Mouse (Mus musculus): ENCODE results near the gene Ube2b. TPM values are rescaled to one million over a fixed set of nuclear protein-coding genes. Genes with fewer than 3 reads are reported as not detected.
A peak's percentile ranks its signal among the peaks of the same experiment; 100 is the strongest.

Ube2b gene
- polyA plus RNA-seq, 1 experiment from 2014 or later: 241 TPM

- Histone ChIP-seq H3K4me1 (peaks cover 16% of the 10 kb centered on the region), H3K4me2 (peak within 1 kb of the TSS; percentile 60), H3K36me3 (no peaks in the 10 kb centered on the region), H3K4me3 (peak within 1 kb of the TSS; percentile 90), H3K27me3 (no peaks in the 10 kb centered on the region), H3K27ac (peak within 1 kb of the TSS; percentile 96), H3K9me3 (no peaks in the 10 kb centered on the region), H3K9ac (peak within 1 kb of the TSS; percentile 76)
- ATAC-seq (ENCODE audit: insufficient number of reproducible peaks, low FRiP score, low TSS enrichment, low read depth): peak; percentile 89
- under 1% methylated on average over 50 of the region's 51 CpGs for WGBS
These were observed 3.4 kb upstream of the Ube2b start, which contains the start of gene Cdkl3 for GRCm38 (mm10) chr11:52003772-52004528. Gene Cdkl3, plus strand, starts transcription at chr11:52004221.

- Histone ChIP-seq H3K4me1 (peaks cover 20% of the 10 kb centered on the region), H3K27ac (peak overlapping the region; percentile 96), H3K9ac (peak overlapping the region; percentile 76), H3K9me3 (no peaks in the 10 kb centered on the region), H3K27me3 (no peaks in the 10 kb centered on the region), H3K36me3 (no peaks in the 10 kb centered on the region), H3K4me2 (peak overlapping the region; percentile 60), H3K4me3 (peak overlapping the region; percentile 90)
- WGBS: 12% methylated on average over 4 of the region's 4 CpGs
- ATAC-seq (ENCODE audit: insufficient number of reproducible peaks, low FRiP score, low TSS enrichment, low read depth): no peak
These were observed 2.9 kb upstream of the Ube2b start for GRCm38 (mm10) chr11:52003505-52003771.

GRCm38 (mm10) chr11:52002842-52003504 is 2.4 kb upstream of the Ube2b start:
- peak overlapping the region; percentile 60 for H3K4me2 ChIP-seq
- no peak for ATAC-seq (ENCODE audit: insufficient number of reproducible peaks, low FRiP score, low TSS enrichment, low read depth)
- no peaks in the 10 kb centered on the region for H3K9me3 ChIP-seq
- H3K9ac ChIP-seq: no peak overlapping the region; the same call in 1 of the 2 replicates
- H3K4me1 ChIP-seq: peaks cover 22% of the 10 kb centered on the region
- H3K4me3 ChIP-seq: peak overlapping the region; percentile 90
- 73% methylated on average over 13 of the region's 13 CpGs for WGBS
- no peaks in the 10 kb centered on the region for H3K27me3 ChIP-seq
- H3K27ac ChIP-seq: peak overlapping the region; percentile 96
- no peaks in the 10 kb centered on the region for H3K36me3 ChIP-seq

- peaks cover 30% of the 10 kb centered on the region for H3K4me1 ChIP-seq
These were observed 1.3 kb upstream of the Ube2b start for GRCm38 (mm10) chr11:52001861-52002260.

GRCm38 (mm10) chr11:52001341-52001740 is 779 bp upstream of the Ube2b start:
- ATAC-seq (ENCODE audit: insufficient number of reproducible peaks, low FRiP score, low TSS enrichment, low read depth): no peak
- peaks cover 33% of the 10 kb centered on the region for H3K4me1 ChIP-seq
- H3K36me3 ChIP-seq: peaks cover 12% of the 10 kb centered on the region
- 73% methylated on average over 10 of the region's 10 CpGs for WGBS
- H3K9me3 ChIP-seq: no peaks in the 10 kb centered on the region
- peak overlapping the region; percentile 95; the same call in 1 of the 2 replicates for H3K4me3 ChIP-seq
- H3K27me3 ChIP-seq: no peaks in the 10 kb centered on the region
- H3K27ac ChIP-seq: peak overlapping the region; percentile 99
- H3K9ac ChIP-seq: no peak overlapping the region
- peak overlapping the region; percentile 75 for H3K4me2 ChIP-seq

More at GRCm38 (mm10) chr11:52001861-52002260, 1.3 kb upstream of the Ube2b start:
- 94% methylated on average over 8 of the region's 8 CpGs for WGBS
- Histone ChIP-seq H3K36me3 (peaks cover 7% of the 10 kb centered on the region), H3K9ac (no peak overlapping the region), H3K4me2 (no peak overlapping the region), H3K9me3 (no peaks in the 10 kb centered on the region), H3K27ac (no peak overlapping the region), H3K27me3 (no peaks in the 10 kb centered on the region), H3K4me3 (no peak overlapping the region)
- ATAC-seq (ENCODE audit: insufficient number of reproducible peaks, low FRiP score, low TSS enrichment, low read depth): no peak

- under 1% methylated on average over 29 of the region's 29 CpGs for WGBS
- Histone ChIP-seq H3K4me3 (peak overlapping the region; percentile 95), H3K27me3 (no peaks in the 10 kb centered on the region), H3K9me3 (no peaks in the 10 kb centered on the region), H3K4me2 (peak overlapping the region; percentile 75), H3K36me3 (peaks cover 26% of the 10 kb centered on the region), H3K27ac (peak overlapping the region; percentile 99), H3K4me1 (peaks cover 33% of the 10 kb centered on the region), H3K9ac (peak overlapping the region; percentile 90)
- 0 out of 2 replicates have a peak, but pooled peaks have one; percentile 49 for ATAC-seq (ENCODE audit: insufficient number of reproducible peaks, low FRiP score, low TSS enrichment, low read depth)
These were observed 812 bp downstream of the Ube2b start for GRCm38 (mm10) chr11:51999611-52000289.

- H3K27me3 ChIP-seq: no peaks in the 10 kb centered on the region
- peaks cover 14% of the 10 kb centered on the region for H3K4me1 ChIP-seq
- no peak overlapping the region for H3K4me2 ChIP-seq
- H3K36me3 ChIP-seq: peaks cover 57% of the 10 kb centered on the region
- no peak overlapping the region for H3K4me3 ChIP-seq
- H3K9ac ChIP-seq: no peak overlapping the region
- H3K27ac ChIP-seq: no peak overlapping the region
- WGBS: 96% methylated on average over 6 of the region's 6 CpGs
- H3K9me3 ChIP-seq: 0 out of 2 replicates have a peak, but pooled peaks cover 3% of the 10 kb centered on the region
- ATAC-seq (ENCODE audit: insufficient number of reproducible peaks, low FRiP score, low TSS enrichment, low read depth): no peak
These were observed 28.9 kb downstream of the Ube2b start for GRCm38 (mm10) chr11:51971644-51972043.

GRCm38 (mm10) chr11:51969511-51969910 is 31.1 kb downstream of the Ube2b start:
- 88% methylated on average over 2 of the region's 2 CpGs for WGBS
- peaks cover 14% of the 10 kb centered on the region for H3K4me1 ChIP-seq
- no peak overlapping the region for H3K9ac ChIP-seq
- H3K27me3 ChIP-seq: no peaks in the 10 kb centered on the region
- no peak overlapping the region for H3K27ac ChIP-seq
- no peak overlapping the region for H3K4me2 ChIP-seq
- no peak overlapping the region for H3K4me3 ChIP-seq
- 0 out of 2 replicates have a peak, but pooled peaks cover 3% of the 10 kb centered on the region for H3K9me3 ChIP-seq
- H3K36me3 ChIP-seq: peaks cover 46% of the 10 kb centered on the region
- ATAC-seq (ENCODE audit: insufficient number of reproducible peaks, low FRiP score, low TSS enrichment, low read depth): no peak

GRCm38 (mm10) chr11:51968896-51969295 is 31.7 kb downstream of the Ube2b start:
- Histone ChIP-seq H3K4me2 (no peak overlapping the region), H3K4me1 (peaks cover 14% of the 10 kb centered on the region), H3K4me3 (no peak overlapping the region), H3K27ac (no peak overlapping the region), H3K27me3 (no peaks in the 10 kb centered on the region), H3K36me3 (peaks cover 41% of the 10 kb centered on the region), H3K9me3 (0 out of 2 replicates have a peak, but pooled peaks cover 3% of the 10 kb centered on the region), H3K9ac (no peak overlapping the region)
- ATAC-seq (ENCODE audit: insufficient number of reproducible peaks, low FRiP score, low TSS enrichment, low read depth): no peak
- 92% methylated on average over 9 of the region's 9 CpGs for WGBS

- Histone ChIP-seq H3K27me3 (no peaks in the 10 kb centered on the region), H3K4me2 (peak within 1 kb of the TSS; percentile 80), H3K4me1 (peaks cover 14% of the 10 kb centered on the region), H3K27ac (peak within 1 kb of the TSS; percentile 67; the same call in 1 of the 2 replicates), H3K9ac (peak within 1 kb of the TSS; percentile 75), H3K36me3 (peaks cover 30% of the 10 kb centered on the region), H3K9me3 (no peaks in the 10 kb centered on the region), H3K4me3 (peak within 1 kb of the TSS; percentile 70)
- peak; percentile 84 for ATAC-seq (ENCODE audit: insufficient number of reproducible peaks, low FRiP score, low TSS enrichment, low read depth)
- WGBS: 2% methylated on average over 63 of the region's 63 CpGs
These were observed 32.8 kb downstream of the Ube2b start, which contains the start of gene Cdkn2aipnl for GRCm38 (mm10) chr11:51967443-51968401. Gene Cdkn2aipnl, plus strand, starts transcription at chr11:51967661.

GRCm38 (mm10) chr11:51966651-51967050 is 33.9 kb downstream of the Ube2b start:
- Histone ChIP-seq H3K9me3 (no peaks in the 10 kb centered on the region), H3K27ac (no peak overlapping the region), H3K9ac (no peak overlapping the region), H3K27me3 (no peaks in the 10 kb centered on the region), H3K4me3 (no peak overlapping the region), H3K36me3 (peaks cover 20% of the 10 kb centered on the region), H3K4me2 (no peak overlapping the region), H3K4me1 (peaks cover 14% of the 10 kb centered on the region)
- WGBS: 78% methylated on average over 5 of the region's 5 CpGs
- no peak for ATAC-seq (ENCODE audit: insufficient number of reproducible peaks, low FRiP score, low TSS enrichment, low read depth)

All from limb, embryonic 15.5 days (tissue).